In genomic region chr17:30497525-30498375, GRCm38 (mm10) we compare ENCODE assay signal across 10 mouse cellular contexts.
A peak's percentile ranks its signal among the peaks of the same experiment; 100 is the strongest.
DNase-seq lines count a peak whose midpoint lies in the region; ATAC-seq lines count a peak whose summit lies in the region.
"Had no signal": no experiment of that assay in that cellular context is flagged by ENCODE, and none has a peak within 500 bp of the region (broad histone marks: within the 10 kb centered on the region; RNA-seq: fewer than 3 reads in every experiment).

No protein-coding gene starts in this region.

- ATAC-seq in heart, embryonic 16.5 days (replicated peaks; ENCODE audit: extremely low read depth, insufficient read depth, low FRiP score): no peak
- ATAC-seq in hindbrain, embryonic 11.5 days (ENCODE audit: low FRiP score): peak; percentile 53; the same call in 1 of the 2 replicates
- no peak for ATAC-seq in megakaryocyte, adult 5-6 weeks (ENCODE audit: poor library complexity, severe bottlenecking)

- 77% methylated on average over 11 of the region's 11 CpGs for WGBS in heart, embryonic 16.5 days
- 43% methylated on average over 11 of the region's 11 CpGs for WGBS in hindbrain, embryonic 11.5 days

- intact Hi-C loops in heart, postnatal 10 days (cut with DNase I): no loop called here
- intact Hi-C loops in left cerebral cortex, postnatal 10 days (cut with DNase I): no loop called here

- H3K4me1 ChIP-seq in heart, embryonic 16.5 days (ENCODE audit: control insufficient read depth, insufficient read depth, low read length): peaks cover 13% of the 10 kb centered on the region
- no peaks in the 10 kb centered on the region for H3K4me1 ChIP-seq in hindbrain, embryonic 11.5 days (replicated peaks; ENCODE audit: control insufficient read depth, insufficient read depth, low read length)

- no peak overlapping the region for H3K9ac ChIP-seq in heart, embryonic 16.5 days (ENCODE audit: low read length)
- no peak overlapping the region for H3K9ac ChIP-seq in hindbrain, embryonic 11.5 days (ENCODE audit: low read depth, low read length)

- H3K4me2 ChIP-seq in heart, embryonic 16.5 days (ENCODE audit: low read depth, low read length): no peak overlapping the region
- H3K4me2 ChIP-seq in hindbrain, embryonic 11.5 days (replicated peaks; ENCODE audit: low read depth, low read length): no peak overlapping the region

- no peaks in the 10 kb centered on the region for H3K36me3 ChIP-seq in heart, embryonic 16.5 days (ENCODE audit: control insufficient read depth, insufficient read depth)
- no peaks in the 10 kb centered on the region for H3K36me3 ChIP-seq in hindbrain, embryonic 11.5 days (ENCODE audit: control insufficient read depth, insufficient read depth, low read length)

- H3K9me3 ChIP-seq in heart, embryonic 16.5 days (replicated peaks; ENCODE audit: control insufficient read depth, low read length): no peaks in the 10 kb centered on the region
- no peaks in the 10 kb centered on the region for H3K9me3 ChIP-seq in hindbrain, embryonic 11.5 days (ENCODE audit: control insufficient read depth, low read length)

- H3K4me3 ChIP-seq in heart, embryonic 16.5 days (ENCODE audit: low read length): no peak overlapping the region
- H3K4me3 ChIP-seq in hindbrain, embryonic 11.5 days (ENCODE audit: low read depth, low read length): no peak overlapping the region
- H3K4me3 ChIP-seq: erythroblast, embryonic 14.5 days had no signal

- DNase-seq in heart, postnatal 10 days: no peak
- peak; percentile 54 for DNase-seq in hindbrain, embryonic 11.5 days (ENCODE audit: low spot score)
- peak; percentile 52 to 80 for DNase-seq in left cerebral cortex, postnatal 10 days (ENCODE audit: extremely low spot score in 1 of 2, low spot score in 2 of 2)
- peak; percentile 73 for DNase-seq in right cerebral cortex, adult 18-20 months
- DNase-seq in B cell, adult 2 months: no peak
- no peak for DNase-seq in thymus, postnatal 10 days (ENCODE audit: low spot score in 2 of 2)

- H3K27me3 ChIP-seq in heart, embryonic 16.5 days (ENCODE audit: control insufficient read depth, insufficient read depth, low read length): no peaks in the 10 kb centered on the region
- H3K27me3 ChIP-seq in hindbrain, embryonic 11.5 days (ENCODE audit: control insufficient read depth, insufficient read depth, low read length): no peaks in the 10 kb centered on the region

- H3K27ac ChIP-seq in heart, embryonic 16.5 days (ENCODE audit: low read length): peak overlapping the region; percentile 48; the same call in 1 of the 2 replicates
- peak overlapping the region; percentile 59 for H3K27ac ChIP-seq in hindbrain, embryonic 11.5 days (ENCODE audit: low read depth, low read length)
- H3K27ac ChIP-seq: stomach, postnatal 0 days had no signal

Comparison
In these comparisons a context has a peak if more than half of its experiments do, and no peak if none do; other contexts are left out.
1. DNase-seq: peak in hindbrain, embryonic 11.5 days (single experiment), left cerebral cortex, postnatal 10 days (2 of 2) and right cerebral cortex, adult 18-20 months (single experiment); none in heart, postnatal 10 days (0 of 2), B cell, adult 2 months (0 of 2) and thymus, postnatal 10 days (0 of 2).